Mouse (Mus musculus) natural killer cell, adult 2 months (primary cell): ENCODE measurements around the gene Ankrd33.
"Not testable (repeated sequence)": the region's sequence is repeated elsewhere in the genome, so short reads cannot be mapped to it uniquely, and the experiment has no call there.

Experiments
- DNase-seq, 2 experiments: peaks; one replicate each; pipeline ENCODE4 v3.0.0; 2022; ENCODE audit warnings: low spot score in 2 of 2

Ankrd33 gene

GRCm38 (mm10) chr15:101086451-101086850 is 29.1 kb upstream of the Ankrd33 start:
- DNase-seq, result no peak

GRCm38 (mm10) chr15:101086956-101087355 is 28.6 kb upstream of the Ankrd33 start:
- no peak for DNase-seq

- no peak for DNase-seq
Measured at GRCm38 (mm10) chr15:101088291-101088690, 27.3 kb upstream of the Ankrd33 start.

GRCm38 (mm10) chr15:101091551-101091950 is 24.0 kb upstream of the Ankrd33 start:
- DNase-seq, result no peak

- no peak for DNase-seq
Measured at GRCm38 (mm10) chr15:101092121-101092828, 23.3 kb upstream of the Ankrd33 start.

GRCm38 (mm10) chr15:101092829-101093648 is 22.5 kb upstream of the Ankrd33 start:
- no peak for DNase-seq

GRCm38 (mm10) chr15:101093988-101094387 is 21.6 kb upstream of the Ankrd33 start:
- no peak for DNase-seq

GRCm38 (mm10) chr15:101094979-101095378 is 20.6 kb upstream of the Ankrd33 start:
- no peak for DNase-seq

- DNase-seq, result no peak
Measured at GRCm38 (mm10) chr15:101095392-101095791, 20.2 kb upstream of the Ankrd33 start.

GRCm38 (mm10) chr15:101097985-101098651 is 17.4 kb upstream of the Ankrd33 start:
- no peak for DNase-seq

GRCm38 (mm10) chr15:101100996-101101395 is 14.6 kb upstream of the Ankrd33 start:
- DNase-seq, result no peak

GRCm38 (mm10) chr15:101103605-101104304 is 11.8 kb upstream of the Ankrd33 start:
- DNase-seq, result no peak

- peak; percentile 46 to 70 for DNase-seq
Measured at GRCm38 (mm10) chr15:101105496-101105994, 10.0 kb upstream of the Ankrd33 start.

- DNase-seq, result no peak
Measured at GRCm38 (mm10) chr15:101106011-101106410, 9.5 kb upstream of the Ankrd33 start.

- no peak for DNase-seq
Measured at GRCm38 (mm10) chr15:101107906-101108671, 7.5 kb upstream of the Ankrd33 start.

- DNase-seq, result no peak
Measured at GRCm38 (mm10) chr15:101113176-101113575, 2.4 kb upstream of the Ankrd33 start.

- not testable (repeated sequence) for DNase-seq
Measured at GRCm38 (mm10) chr15:101113778-101114177, 1.8 kb upstream of the Ankrd33 start.

- no peak for DNase-seq
Measured at GRCm38 (mm10) chr15:101118399-101119125, 3.0 kb downstream of the Ankrd33 start.

GRCm38 (mm10) chr15:101121411-101122289 is 6.1 kb downstream of the Ankrd33 start:
- DNase-seq, result no peak
